Mouse (Mus musculus): ENCODE results near the gene Rac3. TPM values are rescaled to one million over a fixed set of nuclear protein-coding genes. Genes with fewer than 3 reads are reported as not detected.

Gene Rac3
- total RNA-seq, 1 experiment = 20.1 TPM

DNA sequence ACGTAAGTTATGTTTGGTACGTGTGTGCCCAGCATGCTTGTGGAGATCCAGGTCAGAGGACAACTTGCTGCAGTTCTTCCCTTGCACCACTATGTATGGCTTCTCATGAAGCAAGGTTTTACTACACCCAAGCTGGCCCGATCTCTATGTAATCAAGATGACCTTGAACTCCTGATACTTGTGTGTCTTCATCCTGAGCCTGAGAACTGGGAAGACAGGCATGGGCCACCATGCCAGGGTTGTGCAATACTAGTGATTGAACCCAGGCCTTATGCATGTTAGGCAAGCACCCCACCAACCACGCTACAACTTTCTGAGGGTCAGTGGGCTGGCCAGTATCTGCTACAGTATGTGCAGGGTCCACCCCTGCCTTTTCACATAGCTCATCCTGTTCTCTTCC is 44.3 kb upstream of the Rac3 start:
- in situ Hi-C loops (cut with MboI; ENCODE audit: low sequenced_read_pairs in 2 of 2, unreplicated experiment in 2 of 2) = no loop called here
- Histone ChIP-seq H3K4me3 (ENCODE audit: insufficient read depth in 1 of 2, low read depth in 1 of 2, low read length in 2 of 2, poor library complexity in 1 of 2, severe bottlenecking in 1 of 2) (no peak overlapping the region), H3K36me3 (ENCODE audit: control insufficient read depth, insufficient read depth, low read length, poor library complexity, severe bottlenecking) (peaks cover 44% of the 10 kb centered on the region), H3K4me1 (ENCODE audit: control insufficient read depth in 2 of 2, insufficient read depth in 2 of 2, low read length in 2 of 2, poor library complexity in 1 of 2) (peaks cover 0 to 4% of the 10 kb centered on the region in 2 experiments; a peak in 3 of 4 replicates), H3K9me3 (ENCODE audit: control insufficient read depth, insufficient read depth, low read depth, low read length) (no peaks in the 10 kb centered on the region), H3K27ac (ENCODE audit: insufficient read depth, low read depth, low read length, poor library complexity, severe bottlenecking) (no peak overlapping the region), H3K9ac (ENCODE audit: insufficient read depth, low read depth, low read length, poor library complexity, severe bottlenecking) (no peak overlapping the region)
- DNase-seq (ENCODE audit: low read depth, low spot score) = no peak
- no peak for TF ChIP-seq HCFC1 (IDR thresholded peaks at IDR 0.05; ENCODE audit: borderline replicate concordance, insufficient read depth, low read length)
- TF ChIP-seq CHD2 (IDR thresholded peaks at IDR 0.05; ENCODE audit: low read depth, low read length) = no peak
- no peak for TF ChIP-seq ZC3H11A (IDR thresholded peaks at IDR 0.05; ENCODE audit: borderline replicate concordance, low read depth, low read length)
- no peak for TF ChIP-seq MAFK (IDR thresholded peaks at IDR 0.05; ENCODE audit: insufficient read depth, low read depth, low read length)
- no peak for TF ChIP-seq ZNF384 (IDR thresholded peaks at IDR 0.05; ENCODE audit: low read depth, low read length)

DNA sequence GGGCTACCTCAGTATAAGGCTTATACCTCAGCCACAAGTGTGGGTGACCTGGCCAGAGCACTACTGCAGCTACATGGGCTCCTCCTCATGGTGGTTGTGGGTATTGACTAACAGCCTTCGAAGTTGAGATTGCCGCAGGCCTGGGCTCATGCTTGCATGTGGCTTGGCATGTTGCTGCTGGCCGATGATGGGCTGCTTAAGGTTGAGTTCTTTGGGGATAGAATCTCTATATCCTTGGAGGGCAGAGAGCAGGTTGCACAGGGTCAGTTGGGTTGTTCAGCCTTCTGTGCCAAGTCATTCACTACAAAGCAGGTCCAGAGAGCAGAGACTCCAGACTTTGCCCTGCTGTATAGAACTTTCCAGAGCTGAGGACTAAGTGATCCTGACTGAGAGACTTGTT is 41.4 kb upstream of the Rac3 start:
- H3K27ac ChIP-seq (ENCODE audit: insufficient read depth, low read depth, low read length, poor library complexity, severe bottlenecking) = no peak overlapping the region
- no peaks in the 10 kb centered on the region for H3K9me3 ChIP-seq (ENCODE audit: control insufficient read depth, insufficient read depth, low read depth, low read length)
- DNase-seq (ENCODE audit: low read depth, low spot score) = no peak
- H3K9ac ChIP-seq (ENCODE audit: insufficient read depth, low read depth, low read length, poor library complexity, severe bottlenecking) = no peak overlapping the region
- H3K36me3 ChIP-seq (ENCODE audit: control insufficient read depth, insufficient read depth, low read length, poor library complexity, severe bottlenecking) = peaks cover 59% of the 10 kb centered on the region
- no peak overlapping the region for H3K4me3 ChIP-seq (ENCODE audit: insufficient read depth in 1 of 2, low read depth in 1 of 2, low read length in 2 of 2, poor library complexity in 1 of 2, severe bottlenecking in 1 of 2)
- peaks cover 0 to 3% of the 10 kb centered on the region in 2 experiments; a peak in 1 of 4 replicates for H3K4me1 ChIP-seq (ENCODE audit: control insufficient read depth in 2 of 2, insufficient read depth in 2 of 2, low read length in 2 of 2, poor library complexity in 1 of 2)
- in situ Hi-C loops (cut with MboI; ENCODE audit: low sequenced_read_pairs in 2 of 2, unreplicated experiment in 2 of 2) = no loop called here
- TF ChIP-seq CHD2 (IDR thresholded peaks at IDR 0.05; ENCODE audit: low read depth, low read length) (no peak), ZC3H11A (IDR thresholded peaks at IDR 0.05; ENCODE audit: borderline replicate concordance, low read depth, low read length) (peak; percentile 33; the same call in 1 of the 2 replicates)

DNA sequence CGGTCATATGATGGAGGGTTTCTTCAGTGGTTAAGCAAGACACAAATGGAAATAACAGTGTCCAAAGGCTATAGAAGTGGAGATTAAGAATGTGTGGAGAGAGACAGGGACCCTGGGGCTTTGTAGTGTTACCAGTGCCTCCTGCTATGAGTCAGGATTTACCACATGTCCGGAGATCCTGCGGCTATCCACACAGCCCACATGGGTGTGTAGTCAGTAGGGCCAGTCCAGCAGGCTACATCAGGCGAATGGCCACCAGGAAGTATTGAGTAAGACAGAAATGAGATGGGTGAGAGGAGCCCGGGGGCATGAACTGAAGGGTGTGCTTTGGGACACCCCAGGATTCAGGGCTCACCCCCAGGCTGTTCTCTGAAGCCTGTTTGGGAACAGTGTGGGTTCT is 38.6 kb upstream of the Rac3 start:
- no peak for TF ChIP-seq ZC3H11A (IDR thresholded peaks at IDR 0.05; ENCODE audit: borderline replicate concordance, low read depth, low read length)
- TF ChIP-seq ZNF384 (IDR thresholded peaks at IDR 0.05; ENCODE audit: low read depth, low read length) = no peak
- no peak for TF ChIP-seq HCFC1 (IDR thresholded peaks at IDR 0.05; ENCODE audit: borderline replicate concordance, insufficient read depth, low read length)
- no peak for TF ChIP-seq MAFK (IDR thresholded peaks at IDR 0.05; ENCODE audit: insufficient read depth, low read depth, low read length)
- no peak for TF ChIP-seq CHD2 (IDR thresholded peaks at IDR 0.05; ENCODE audit: low read depth, low read length)
- H3K27ac ChIP-seq (ENCODE audit: insufficient read depth, low read depth, low read length, poor library complexity, severe bottlenecking) = no peak overlapping the region
- H3K4me3 ChIP-seq (ENCODE audit: insufficient read depth in 1 of 2, low read depth in 1 of 2, low read length in 2 of 2, poor library complexity in 1 of 2, severe bottlenecking in 1 of 2) = no peak overlapping the region
- H3K9ac ChIP-seq (ENCODE audit: insufficient read depth, low read depth, low read length, poor library complexity, severe bottlenecking) = no peak overlapping the region
- H3K9me3 ChIP-seq (ENCODE audit: control insufficient read depth, insufficient read depth, low read depth, low read length) = no peaks in the 10 kb centered on the region
- peaks cover 56% of the 10 kb centered on the region for H3K36me3 ChIP-seq (ENCODE audit: control insufficient read depth, insufficient read depth, low read length, poor library complexity, severe bottlenecking)
- DNase-seq (ENCODE audit: low read depth, low spot score) = no peak
- in situ Hi-C loops (cut with MboI; ENCODE audit: low sequenced_read_pairs in 2 of 2, unreplicated experiment in 2 of 2) = no loop called here
- peaks cover 0 to 10% of the 10 kb centered on the region in 2 experiments; a peak in 1 of 4 replicates for H3K4me1 ChIP-seq (ENCODE audit: control insufficient read depth in 2 of 2, insufficient read depth in 2 of 2, low read length in 2 of 2, poor library complexity in 1 of 2)

DNA sequence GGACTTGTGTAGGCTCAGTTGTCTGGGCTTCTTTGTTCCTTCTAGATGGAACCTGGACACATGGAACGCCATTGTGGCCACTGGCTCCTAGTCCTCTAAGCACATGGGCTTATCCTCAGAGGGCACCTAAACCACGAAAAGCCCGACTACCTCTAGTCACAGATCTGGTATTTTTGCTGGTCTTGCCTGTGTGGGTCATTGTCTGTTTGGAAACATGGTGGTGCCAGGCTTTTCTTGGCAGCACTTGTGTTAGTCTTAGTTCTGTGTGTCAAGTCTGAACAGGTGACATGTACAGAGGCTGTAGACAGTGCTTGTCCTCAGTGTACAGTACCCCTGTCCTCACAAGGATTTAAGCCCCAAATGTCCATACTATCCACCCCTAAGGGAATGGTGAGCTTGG is 37.7 kb upstream of the Rac3 start:
- no peak overlapping the region for H3K9ac ChIP-seq (ENCODE audit: insufficient read depth, low read depth, low read length, poor library complexity, severe bottlenecking)
- no peak for DNase-seq (ENCODE audit: low read depth, low spot score)
- H3K36me3 ChIP-seq (ENCODE audit: control insufficient read depth, insufficient read depth, low read length, poor library complexity, severe bottlenecking) = peaks cover 55% of the 10 kb centered on the region
- in situ Hi-C loops (cut with MboI; ENCODE audit: low sequenced_read_pairs in 2 of 2, unreplicated experiment in 2 of 2) = no loop called here
- no peak overlapping the region for H3K27ac ChIP-seq (ENCODE audit: insufficient read depth, low read depth, low read length, poor library complexity, severe bottlenecking)
- H3K4me1 ChIP-seq (ENCODE audit: control insufficient read depth in 2 of 2, insufficient read depth in 2 of 2, low read length in 2 of 2, poor library complexity in 1 of 2) = peaks cover 0 to 7% of the 10 kb centered on the region in 2 experiments; a peak in 1 of 4 replicates
- TF ChIP-seq ZNF384 (IDR thresholded peaks at IDR 0.05; ENCODE audit: low read depth, low read length) (no peak), MAFK (IDR thresholded peaks at IDR 0.05; ENCODE audit: insufficient read depth, low read depth, low read length) (no peak), ZC3H11A (IDR thresholded peaks at IDR 0.05; ENCODE audit: borderline replicate concordance, low read depth, low read length) (no peak), HCFC1 (IDR thresholded peaks at IDR 0.05; ENCODE audit: borderline replicate concordance, insufficient read depth, low read length) (no peak), CHD2 (IDR thresholded peaks at IDR 0.05; ENCODE audit: low read depth, low read length) (no peak)
- no peak overlapping the region for H3K4me3 ChIP-seq (ENCODE audit: insufficient read depth in 1 of 2, low read depth in 1 of 2, low read length in 2 of 2, poor library complexity in 1 of 2, severe bottlenecking in 1 of 2)
- H3K9me3 ChIP-seq (ENCODE audit: control insufficient read depth, insufficient read depth, low read depth, low read length) = no peaks in the 10 kb centered on the region

DNA sequence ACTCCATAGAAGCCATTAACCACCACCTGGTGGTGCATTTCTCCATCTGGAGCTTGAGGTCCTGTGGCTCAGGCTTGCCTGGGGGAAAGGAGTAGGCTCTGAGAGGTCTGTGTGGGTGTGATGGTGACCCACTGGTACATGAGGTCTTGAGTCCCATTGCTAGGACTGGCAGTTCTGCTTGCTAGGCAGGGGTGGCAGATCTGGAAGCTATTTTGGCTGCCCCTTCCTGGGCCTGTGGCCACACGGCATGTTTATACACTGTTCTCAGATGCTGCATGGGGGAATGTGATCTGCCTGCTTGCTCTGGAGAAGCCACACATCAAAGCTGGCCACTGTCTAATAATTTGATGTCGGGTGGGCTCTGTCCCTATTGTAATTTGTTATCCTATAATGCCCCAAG is 37.2 kb upstream of the Rac3 start:
- peaks cover 0 to 7% of the 10 kb centered on the region in 2 experiments; a peak in 1 of 4 replicates for H3K4me1 ChIP-seq (ENCODE audit: control insufficient read depth in 2 of 2, insufficient read depth in 2 of 2, low read length in 2 of 2, poor library complexity in 1 of 2)
- TF ChIP-seq CHD2 (IDR thresholded peaks at IDR 0.05; ENCODE audit: low read depth, low read length) = no peak
- no peak for TF ChIP-seq HCFC1 (IDR thresholded peaks at IDR 0.05; ENCODE audit: borderline replicate concordance, insufficient read depth, low read length)
- no peak for TF ChIP-seq ZNF384 (IDR thresholded peaks at IDR 0.05; ENCODE audit: low read depth, low read length)
- no peak for TF ChIP-seq ZC3H11A (IDR thresholded peaks at IDR 0.05; ENCODE audit: borderline replicate concordance, low read depth, low read length)
- no peak for TF ChIP-seq MAFK (IDR thresholded peaks at IDR 0.05; ENCODE audit: insufficient read depth, low read depth, low read length)
- H3K4me3 ChIP-seq (ENCODE audit: insufficient read depth in 1 of 2, low read depth in 1 of 2, low read length in 2 of 2, poor library complexity in 1 of 2, severe bottlenecking in 1 of 2) = no peak overlapping the region
- no peak overlapping the region for H3K9ac ChIP-seq (ENCODE audit: insufficient read depth, low read depth, low read length, poor library complexity, severe bottlenecking)
- no peaks in the 10 kb centered on the region for H3K9me3 ChIP-seq (ENCODE audit: control insufficient read depth, insufficient read depth, low read depth, low read length)
- DNase-seq (ENCODE audit: low read depth, low spot score) = no peak
- H3K27ac ChIP-seq (ENCODE audit: insufficient read depth, low read depth, low read length, poor library complexity, severe bottlenecking) = no peak overlapping the region
- H3K36me3 ChIP-seq (ENCODE audit: control insufficient read depth, insufficient read depth, low read length, poor library complexity, severe bottlenecking) = peaks cover 55% of the 10 kb centered on the region
- in situ Hi-C loops (cut with MboI; ENCODE audit: low sequenced_read_pairs in 2 of 2, unreplicated experiment in 2 of 2) = no loop called here

Measured in ES-E14 (cell line).